Mouse (Mus musculus): ENCODE results near the gene Ankdd1a.

DNA sequence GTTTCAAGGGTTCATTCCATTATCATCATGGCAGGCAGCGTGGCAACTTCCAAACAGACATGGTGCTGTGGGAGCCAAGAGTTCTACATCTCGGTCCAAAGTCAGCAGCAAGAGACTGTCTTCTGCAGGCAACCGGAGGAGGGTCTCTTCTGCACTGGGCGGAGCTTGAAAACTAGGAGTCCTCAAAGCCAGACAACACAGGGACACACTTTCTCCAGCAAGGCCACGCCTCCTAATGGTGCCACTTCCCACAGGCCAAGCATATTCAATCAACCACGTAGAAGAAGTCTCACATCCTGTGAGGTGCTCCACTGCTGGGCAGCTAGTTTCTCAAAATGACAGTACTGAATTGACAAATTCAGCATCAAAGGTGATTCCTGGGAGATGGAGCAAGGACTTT lies 72.0 kb downstream of the Ankdd1a start:
- TF ChIP-seq CTCF (conservative IDR thresholded peaks at IDR 0.05; ENCODE audit: low read length) (no peak), POU5F1 (IDR thresholded peaks at IDR 0.05; ENCODE audit: borderline replicate concordance, low read length) (no peak), NANOG (IDR thresholded peaks at IDR 0.05; ENCODE audit: borderline replicate concordance, low read length) (no peak)
